Mouse (Mus musculus) G1E (cell line): ENCODE results near the gene Nutf2-ps1.

Experiments used
- CTCF ChIP-seq: IDR thresholded peaks from 2 replicates; pipeline ENCODE4 v1.5.1; 2012; ENCODE audit warnings: low read depth, low read length, inconsistent platforms, mixed read lengths
- GATA1 ChIP-seq: IDR thresholded peaks from 2 replicates; pipeline ENCODE4 v1.6.1; 2012; ENCODE audit warnings: borderline replicate concordance, low read length, inconsistent platforms, mixed read lengths
- POLR2AphosphoS5 ChIP-seq: IDR thresholded peaks from 2 replicates; pipeline ENCODE4 v1.6.1; 2012; ENCODE audit warnings: low read depth, low read length, inconsistent platforms; ENCODE audit not compliant: insufficient replicate concordance
- TAL1 ChIP-seq: conservative IDR thresholded peaks from 2 replicates; pipeline ENCODE4 v1.6.1; 2012; ENCODE audit warnings: low read depth, low read length, inconsistent platforms, mixed read lengths

DNA sequence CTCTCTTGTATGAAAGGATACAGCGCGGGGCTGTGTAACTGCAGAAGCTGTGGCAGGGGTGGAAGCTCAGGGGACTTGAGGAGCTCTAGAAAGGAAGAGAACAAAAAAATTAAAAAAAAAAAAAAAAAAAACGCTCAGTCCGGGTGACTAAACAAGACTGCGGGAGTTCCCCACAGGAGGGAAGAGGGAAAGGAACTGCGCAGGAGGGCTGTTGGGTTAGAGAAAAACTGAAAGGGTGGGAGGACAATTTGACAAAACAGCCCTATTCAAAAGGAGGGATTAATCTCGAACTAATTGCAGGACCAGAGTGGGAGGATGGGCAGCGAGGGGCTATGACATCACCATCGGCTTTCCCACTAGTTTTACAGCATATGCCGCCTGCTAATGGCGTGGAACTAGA lies 21.0 kb downstream of the Nutf2-ps1 start:
- TF ChIP-seq CTCF = no peak
- no peak for TF ChIP-seq TAL1
- no peak for TF ChIP-seq POLR2AphosphoS5
- TF ChIP-seq GATA1 = no peak
